Mouse (Mus musculus): ENCODE measurements around the gene Gm21969.

Gene Gm21969

DNA sequence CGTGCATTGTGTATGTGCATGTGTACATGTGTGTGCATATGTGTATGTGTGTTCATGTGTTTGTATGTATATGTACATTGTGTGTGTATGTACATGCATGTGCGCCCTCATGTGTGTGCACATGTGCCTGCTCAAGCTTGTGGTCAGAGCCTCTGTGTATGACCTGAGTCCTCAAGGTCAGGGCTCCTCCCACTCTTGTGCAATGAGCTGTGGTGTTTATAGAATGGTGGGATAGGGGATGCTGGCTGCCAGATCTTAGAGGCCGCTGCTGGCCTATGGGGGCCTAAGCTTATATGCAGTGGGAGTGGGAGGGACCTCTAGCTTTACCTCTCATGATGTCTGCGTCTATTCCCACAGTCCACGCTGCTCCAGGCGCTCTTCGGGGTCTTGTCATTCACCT lies 17.3 kb upstream of the Gm21969 start:
- no peak for DNase-seq (ENCODE audit: low spot score)

DNA sequence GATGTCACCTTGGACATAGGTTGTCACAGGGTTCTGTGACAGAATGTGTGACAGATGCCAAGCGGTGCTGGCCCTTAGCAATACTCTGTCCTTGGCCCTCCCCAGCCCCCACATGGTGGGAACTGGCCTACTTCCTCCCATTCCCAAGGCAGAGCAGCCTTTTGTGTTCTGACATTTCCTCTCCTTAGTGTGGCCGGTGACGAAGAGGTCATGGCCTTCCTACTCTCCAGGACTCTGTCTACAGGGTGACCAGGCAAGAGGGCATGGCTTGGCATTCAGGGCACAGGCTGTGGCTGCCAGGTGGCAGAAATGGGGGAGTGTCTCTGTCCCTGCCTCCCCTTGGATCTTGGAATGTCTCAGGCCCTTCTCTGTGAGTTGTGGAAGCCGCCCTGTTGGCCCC lies 15.6 kb upstream of the Gm21969 start:
- no peak for DNase-seq (ENCODE audit: low spot score)

DNA sequence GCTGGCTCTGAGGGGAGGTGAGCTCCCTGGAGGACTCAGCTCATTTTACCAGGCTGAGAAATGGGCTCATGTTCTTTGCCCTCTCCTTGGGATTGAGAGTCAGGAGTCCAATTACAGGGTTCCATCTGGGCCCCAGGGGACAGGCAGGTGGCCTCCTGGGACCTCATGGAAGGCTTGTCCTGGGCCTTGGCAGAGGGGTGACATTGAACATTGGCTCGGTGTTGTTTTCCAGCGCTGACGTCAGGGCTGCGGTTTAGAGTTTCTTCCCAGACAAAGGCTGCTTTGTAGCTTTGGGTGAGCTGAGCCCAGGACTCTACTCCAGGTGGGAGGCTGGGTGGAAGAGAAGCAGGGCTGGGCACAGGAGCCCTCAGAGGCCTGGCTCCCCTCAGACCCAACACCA lies 15.2 kb upstream of the Gm21969 start:
- DNase-seq (ENCODE audit: low spot score), result no peak

DNA sequence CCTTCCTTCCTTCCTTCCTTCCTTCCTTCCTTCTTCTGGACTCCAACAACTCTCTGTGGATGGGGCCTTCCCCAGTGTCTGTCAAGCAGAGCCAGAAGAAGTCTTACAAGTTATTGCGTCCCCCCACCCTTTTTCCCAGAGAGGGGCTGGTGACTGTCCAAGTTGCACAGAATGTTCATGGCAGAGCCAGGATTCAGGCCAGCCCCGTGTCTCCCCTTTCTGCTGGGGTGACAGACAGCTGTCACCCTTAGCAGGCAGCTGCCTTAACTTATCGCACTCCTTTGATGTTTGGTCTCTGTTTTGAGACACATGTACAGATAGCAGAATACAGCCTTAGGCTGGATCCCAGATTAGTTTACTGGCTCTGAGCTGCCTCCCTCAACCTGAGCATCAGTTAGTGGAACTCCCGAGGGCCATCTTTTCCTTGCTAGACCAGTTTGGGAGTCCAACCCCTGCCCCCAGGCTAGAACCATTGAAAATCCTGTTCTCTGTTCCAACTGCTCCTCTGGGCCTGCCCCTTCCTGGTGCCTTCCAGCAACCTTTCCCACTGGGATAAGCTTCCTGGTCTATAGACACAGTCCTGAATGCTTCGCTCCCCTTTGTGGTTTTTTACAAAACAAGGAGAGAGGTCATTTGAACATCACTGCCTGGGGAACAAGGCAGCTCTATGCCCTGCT lies 13.5 kb upstream of the Gm21969 start:
- no peak for DNase-seq (ENCODE audit: low spot score)

DNA sequence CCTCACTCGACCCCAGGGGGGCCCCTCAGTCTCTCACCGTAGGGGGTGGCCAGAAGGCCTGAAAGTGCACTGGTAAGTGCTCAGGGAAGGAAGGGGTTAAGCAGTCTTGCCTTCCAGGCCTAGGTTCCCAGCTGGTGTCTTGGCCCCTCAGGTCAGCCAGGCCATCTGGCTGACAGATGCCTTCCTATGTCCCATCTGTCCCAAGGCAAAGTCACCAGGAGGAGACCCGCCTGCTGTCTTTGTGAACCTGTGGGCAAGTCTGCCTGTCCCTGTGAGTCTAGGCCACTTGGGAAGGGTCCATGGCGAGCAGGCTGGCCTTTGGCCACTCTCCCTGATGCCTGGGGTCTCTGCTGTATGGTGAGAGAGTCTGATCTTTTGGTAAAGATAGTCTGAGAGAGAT lies 12.5 kb upstream of the Gm21969 start:
- no peak for DNase-seq (ENCODE audit: low spot score)

DNA sequence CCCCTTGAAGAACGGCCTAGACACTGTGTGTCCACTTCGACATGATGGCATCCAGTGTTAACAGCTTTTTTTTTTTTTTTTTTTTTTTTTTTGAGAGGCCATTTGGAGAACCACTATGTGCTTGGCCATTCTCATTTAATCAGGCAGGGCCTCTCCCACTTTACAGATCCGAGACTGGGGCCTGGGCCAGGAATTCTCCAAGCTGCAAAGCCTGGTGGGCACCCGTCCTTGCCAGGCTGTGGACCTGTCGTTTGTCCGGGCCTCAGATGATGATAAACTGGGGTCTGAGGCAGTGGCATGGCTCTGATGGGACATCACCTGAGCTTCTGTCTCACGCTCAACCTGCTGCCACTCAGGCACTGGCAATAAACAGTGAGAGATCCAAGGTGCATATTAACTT lies 10.1 kb upstream of the Gm21969 start:
- DNase-seq (ENCODE audit: low spot score), result no peak

DNA sequence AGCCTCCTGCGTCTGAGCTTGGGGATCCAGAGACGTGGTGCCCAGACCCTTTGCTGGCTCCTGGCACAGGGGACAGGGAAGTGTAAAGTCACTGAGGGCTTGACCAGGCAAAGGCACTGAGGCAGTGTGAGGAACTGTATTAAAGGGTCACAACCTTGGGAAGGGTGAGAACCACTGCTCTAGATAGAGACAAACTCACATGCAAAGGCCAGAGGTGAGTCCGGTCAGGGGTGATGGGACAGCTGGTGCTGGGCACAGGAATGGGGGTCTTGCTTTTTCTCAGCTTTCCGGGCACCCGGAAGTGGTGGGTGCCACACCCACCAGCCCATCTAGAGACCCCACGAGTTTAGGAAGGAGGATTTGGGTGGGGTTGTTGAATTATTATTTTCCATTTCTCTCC lies 9.6 kb upstream of the Gm21969 start:
- DNase-seq (ENCODE audit: low spot score), result no peak

DNA sequence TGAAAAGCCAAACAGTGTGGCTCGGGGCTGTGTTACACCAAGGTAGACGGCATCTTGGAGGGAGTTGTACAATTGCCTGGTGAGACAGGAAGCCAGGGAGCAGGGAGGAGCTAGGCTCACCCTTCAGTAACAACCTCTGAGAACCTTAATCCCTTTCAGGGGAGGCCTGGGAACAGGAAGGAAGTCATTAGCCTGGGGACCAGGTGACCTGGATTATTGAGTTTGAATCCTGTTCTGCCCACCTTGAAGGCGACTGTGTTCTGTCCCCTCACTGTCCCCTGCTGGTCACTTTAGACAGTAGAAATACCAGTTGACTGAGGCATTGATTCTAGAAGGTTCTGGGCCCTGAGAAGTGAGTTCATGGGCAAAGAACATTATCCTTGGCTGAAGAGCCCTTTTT lies 8.9 kb upstream of the Gm21969 start:
- no peak for DNase-seq (ENCODE audit: low spot score)

DNA sequence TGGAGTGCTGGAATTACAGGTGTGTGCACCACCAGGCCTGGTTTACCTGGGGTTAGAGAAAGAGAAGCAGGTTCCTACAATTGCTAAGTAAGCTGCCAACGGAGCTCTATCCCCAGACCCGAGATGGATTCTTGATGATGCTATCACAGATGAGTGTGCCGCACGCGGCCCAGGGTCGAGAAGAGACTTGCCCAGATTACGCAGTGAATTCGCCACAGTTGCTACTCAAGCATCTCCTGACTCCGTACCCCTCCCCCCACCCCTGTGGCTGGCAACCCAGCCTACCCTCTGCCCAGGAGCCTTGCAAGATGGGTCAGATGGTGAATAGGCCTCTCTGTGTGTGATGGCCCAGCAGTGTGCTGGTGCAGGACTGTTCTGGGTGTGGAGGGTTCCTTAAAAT lies 6.3 kb upstream of the Gm21969 start:
- no peak for DNase-seq (ENCODE audit: low spot score)

DNA sequence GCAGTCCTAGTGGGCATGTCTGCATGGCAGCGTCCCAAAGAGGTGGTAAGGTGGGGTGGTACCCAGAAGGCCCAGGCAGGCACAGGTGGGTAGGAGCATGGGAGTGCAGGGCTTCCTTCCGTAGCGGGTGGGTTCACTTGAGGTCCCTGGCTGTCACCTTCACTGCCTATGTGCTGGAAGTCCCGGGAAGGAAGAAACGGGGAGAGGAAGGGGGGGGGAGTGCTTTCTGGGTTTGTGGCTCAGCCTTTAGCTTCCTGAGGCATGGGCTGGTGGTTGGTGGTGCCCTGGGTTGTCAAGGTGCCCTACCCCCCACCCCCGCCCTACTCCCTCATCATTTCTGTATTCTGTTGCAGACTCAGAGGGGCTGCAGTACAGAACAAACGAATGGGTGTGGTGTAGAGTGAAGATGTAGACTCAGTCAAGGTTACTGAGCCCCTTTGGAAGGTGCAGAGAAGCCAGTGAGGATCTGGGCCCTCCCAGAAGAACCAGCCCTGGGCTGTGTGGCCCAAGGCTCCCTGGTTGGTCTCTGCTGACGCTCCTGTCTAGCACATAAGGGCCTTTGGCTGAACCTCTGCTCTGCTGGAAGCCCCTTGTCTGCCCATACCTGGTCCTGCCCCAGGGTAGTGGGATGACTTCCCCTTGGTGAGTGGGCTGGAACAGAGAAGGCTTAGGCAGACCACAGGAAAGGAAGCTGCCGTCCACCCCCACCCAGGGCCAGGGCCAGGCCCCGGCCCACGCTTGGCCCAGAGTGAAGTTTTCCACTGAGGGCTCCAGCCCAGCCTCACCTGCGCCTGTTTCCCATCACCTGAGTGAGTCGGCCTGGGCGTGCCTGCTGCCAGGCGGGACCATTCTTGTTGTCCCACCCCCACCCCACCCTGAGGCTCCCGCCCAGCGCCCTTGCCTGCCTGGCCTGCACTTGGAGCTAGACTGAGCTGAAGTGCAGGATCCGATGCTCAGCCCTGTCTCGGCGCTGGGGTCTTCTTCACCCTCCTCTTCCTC lies 5.4 kb upstream of the Gm21969 start:
- no peak for DNase-seq (ENCODE audit: low spot score)

DNA sequence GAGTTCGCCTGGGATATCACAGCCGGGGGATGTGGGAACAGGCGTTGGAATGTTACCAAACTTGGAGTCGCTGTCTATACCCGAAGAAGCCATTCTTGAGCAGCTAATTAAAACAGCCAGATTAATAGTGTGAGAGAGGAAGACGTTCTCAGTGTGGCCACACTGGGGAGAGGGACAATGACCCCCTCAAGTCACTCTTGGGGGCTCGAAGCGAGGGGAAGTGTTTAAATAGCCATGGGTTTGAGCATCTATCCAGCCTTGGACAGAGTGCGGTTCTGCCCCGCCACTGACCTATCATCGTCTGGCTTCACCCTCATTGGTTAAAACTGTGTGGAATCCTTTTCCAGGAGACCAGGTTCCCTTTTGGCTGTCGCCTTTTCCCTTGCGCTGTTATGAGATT lies 4.6 kb upstream of the Gm21969 start:
- no peak for DNase-seq (ENCODE audit: low spot score)

DNA sequence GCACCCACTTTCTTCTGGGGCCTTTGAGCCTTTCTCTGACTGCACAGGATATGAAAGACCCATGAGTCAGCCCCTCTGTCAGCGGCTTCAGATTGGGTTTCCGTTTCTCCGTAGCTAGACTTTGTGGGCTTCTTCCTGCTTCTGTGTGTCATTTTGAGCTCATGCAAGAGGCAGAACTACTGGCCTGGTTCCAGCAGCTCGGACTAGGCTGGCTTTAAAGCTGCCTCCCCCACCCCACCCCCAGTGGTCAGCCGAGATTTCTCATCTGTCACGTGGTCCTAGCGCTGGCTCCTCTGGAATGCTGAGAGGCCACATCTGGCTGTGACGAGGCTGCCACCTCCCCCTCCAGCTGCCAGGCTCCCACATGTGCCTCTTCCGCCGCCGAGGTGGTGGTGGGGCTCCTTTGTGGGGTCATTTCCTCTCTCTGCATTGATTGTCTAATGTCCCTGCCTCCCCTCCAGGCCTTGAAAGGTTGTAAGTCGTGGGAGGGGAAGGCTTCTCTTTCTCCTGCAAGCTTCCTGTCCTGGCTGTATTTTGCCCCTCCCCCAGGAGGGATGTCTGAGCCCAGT lies 4.0 kb upstream of the Gm21969 start:
- peak; percentile 69 for DNase-seq (ENCODE audit: low spot score)

DNA sequence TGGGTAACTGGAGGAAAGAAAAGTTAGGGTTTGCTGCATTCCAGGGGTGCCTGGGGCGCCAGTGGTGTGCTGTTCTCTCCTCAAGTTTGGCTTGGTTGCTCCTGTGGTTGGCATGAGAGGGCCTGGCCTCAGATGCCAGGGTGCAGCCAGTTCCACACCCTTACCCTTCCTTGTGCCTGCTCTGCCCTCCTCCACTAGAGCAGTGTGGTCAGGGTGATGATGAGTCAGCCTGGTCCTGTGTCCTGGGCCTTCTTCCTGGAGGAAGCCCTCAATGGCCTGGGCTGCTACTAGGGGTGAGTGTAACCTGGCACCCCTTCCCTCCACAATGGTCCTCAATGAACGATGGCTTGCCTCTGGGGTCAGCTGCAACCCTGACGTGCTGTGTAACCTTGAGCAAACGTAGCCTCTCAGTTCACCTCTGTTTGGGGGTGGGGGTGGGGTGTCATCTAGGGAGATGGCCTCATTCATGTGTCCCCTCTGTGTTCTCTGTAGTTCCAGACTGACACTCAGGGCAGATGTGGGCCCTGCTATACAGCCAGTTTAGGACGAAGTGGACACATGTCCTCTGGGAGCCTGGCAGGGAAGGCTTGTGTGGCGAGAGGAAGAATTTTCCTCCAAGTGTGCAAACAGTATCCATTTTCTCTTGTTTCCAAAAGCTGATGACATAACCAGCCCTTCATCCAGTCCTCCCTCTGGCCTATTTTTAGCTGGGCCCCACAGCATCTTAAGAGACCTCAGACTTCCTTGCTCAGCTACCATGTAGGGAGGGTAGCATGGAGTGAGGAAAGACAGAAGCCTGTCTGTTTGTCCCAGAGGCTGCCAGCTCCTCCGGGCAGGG lies 1.2 kb upstream of the Gm21969 start:
- DNase-seq (ENCODE audit: low spot score), result no peak

DNA sequence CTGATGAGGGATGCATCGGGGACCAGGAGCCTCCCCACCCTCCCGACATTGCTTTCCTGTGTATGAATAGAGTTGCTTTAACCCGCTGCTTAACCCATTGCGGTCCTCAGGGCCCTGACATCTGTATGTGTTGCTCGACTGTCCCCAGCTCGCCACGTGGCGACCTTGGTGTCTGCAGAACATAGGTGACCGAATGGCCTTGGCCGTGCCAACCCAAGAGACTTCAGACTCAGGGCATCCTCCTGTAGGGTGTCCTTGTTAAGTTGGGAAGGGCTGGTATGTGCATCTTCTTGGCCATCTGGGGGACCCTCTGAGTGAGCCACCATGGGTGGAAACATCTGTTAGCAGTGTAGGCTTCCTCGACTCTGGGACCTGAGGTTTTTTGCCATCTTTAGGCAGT lies 2.2 kb downstream of the Gm21969 start:
- no peak for DNase-seq (ENCODE audit: low spot score)

DNA sequence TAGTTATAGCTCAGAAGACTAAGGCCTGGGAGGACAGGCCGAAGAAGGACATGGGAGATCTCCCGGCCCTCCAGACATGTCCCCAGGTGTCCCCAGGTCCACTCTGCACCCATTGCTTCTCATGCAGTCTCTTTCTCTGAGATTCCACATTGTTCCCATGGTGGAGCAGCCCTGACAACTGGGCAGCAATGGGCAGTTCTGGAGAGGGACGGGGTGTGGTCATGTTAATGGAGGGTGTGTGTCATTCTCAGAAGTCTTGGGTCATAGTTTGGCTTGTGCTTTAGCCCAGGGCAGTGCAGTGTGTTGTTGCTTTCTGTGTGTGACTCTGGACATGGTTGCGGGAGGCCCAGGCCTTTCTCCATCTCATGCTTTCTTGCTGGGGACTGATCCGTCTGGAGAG lies 3.7 kb downstream of the Gm21969 start:
- no peak for DNase-seq (ENCODE audit: low spot score)

DNA sequence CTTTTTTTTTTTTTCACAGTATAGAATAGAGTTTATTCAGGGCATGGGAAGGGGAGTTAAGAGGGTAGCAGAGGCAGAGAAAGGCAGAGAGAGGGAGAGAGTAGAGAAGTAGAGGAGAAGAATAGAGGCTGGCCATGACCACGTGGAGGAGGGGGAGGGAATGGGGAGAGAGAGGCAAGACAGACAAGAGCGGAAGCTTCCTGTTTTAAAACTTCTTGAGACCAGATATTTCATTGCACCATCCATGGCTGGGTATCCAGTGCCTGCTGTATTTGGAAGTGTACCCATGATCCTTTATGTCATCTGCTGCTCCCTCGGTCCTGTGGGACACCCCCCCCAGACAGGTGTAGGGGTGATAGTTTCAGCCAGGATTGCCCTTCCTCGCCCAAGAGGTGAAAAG lies 6.0 kb downstream of the Gm21969 start:
- no peak for DNase-seq (ENCODE audit: low spot score)

DNA sequence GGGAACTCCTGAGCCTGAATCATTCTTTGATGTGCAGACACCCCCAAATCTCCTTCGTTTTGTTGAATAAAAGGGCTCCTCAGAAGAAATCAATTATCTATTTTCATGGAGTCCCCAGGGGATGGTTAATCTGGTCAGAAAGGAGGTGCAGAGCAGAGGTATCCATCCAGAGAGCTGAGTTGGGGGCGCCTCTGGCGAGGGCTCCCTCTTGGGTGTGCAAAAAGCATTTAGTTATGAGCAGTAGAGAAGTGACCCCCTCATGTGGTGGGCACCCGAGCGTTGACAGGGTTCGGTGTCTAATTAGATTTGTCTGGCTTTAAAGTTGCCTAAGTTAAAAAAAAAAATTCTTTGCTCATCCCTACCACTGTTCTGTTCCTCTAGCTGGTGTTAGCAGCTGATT lies 8.0 kb downstream of the Gm21969 start:
- no peak for DNase-seq (ENCODE audit: low spot score)

DNA sequence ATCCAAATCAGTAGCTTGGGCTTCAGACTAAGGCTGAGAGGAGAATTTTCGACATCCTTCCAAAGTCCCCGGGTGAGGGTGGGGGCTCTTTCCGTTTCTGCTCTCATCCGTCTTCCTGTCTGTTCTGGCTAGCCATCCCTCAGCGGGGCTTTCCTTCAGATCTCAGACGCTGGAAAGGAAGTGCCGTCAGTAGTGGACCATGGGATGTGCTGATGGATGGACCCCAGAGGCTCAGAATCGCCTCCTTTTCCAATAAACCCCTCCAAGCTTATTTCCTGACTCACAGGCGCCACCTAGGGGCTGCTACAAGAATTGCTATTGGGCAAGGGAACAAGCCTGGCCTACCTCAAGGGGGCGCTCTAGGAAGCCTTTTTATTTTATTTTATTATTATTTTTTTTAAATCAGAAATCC lies 8.6 kb downstream of the Gm21969 start:
- DNase-seq (ENCODE audit: low spot score), result peak; percentile 75

DNA sequence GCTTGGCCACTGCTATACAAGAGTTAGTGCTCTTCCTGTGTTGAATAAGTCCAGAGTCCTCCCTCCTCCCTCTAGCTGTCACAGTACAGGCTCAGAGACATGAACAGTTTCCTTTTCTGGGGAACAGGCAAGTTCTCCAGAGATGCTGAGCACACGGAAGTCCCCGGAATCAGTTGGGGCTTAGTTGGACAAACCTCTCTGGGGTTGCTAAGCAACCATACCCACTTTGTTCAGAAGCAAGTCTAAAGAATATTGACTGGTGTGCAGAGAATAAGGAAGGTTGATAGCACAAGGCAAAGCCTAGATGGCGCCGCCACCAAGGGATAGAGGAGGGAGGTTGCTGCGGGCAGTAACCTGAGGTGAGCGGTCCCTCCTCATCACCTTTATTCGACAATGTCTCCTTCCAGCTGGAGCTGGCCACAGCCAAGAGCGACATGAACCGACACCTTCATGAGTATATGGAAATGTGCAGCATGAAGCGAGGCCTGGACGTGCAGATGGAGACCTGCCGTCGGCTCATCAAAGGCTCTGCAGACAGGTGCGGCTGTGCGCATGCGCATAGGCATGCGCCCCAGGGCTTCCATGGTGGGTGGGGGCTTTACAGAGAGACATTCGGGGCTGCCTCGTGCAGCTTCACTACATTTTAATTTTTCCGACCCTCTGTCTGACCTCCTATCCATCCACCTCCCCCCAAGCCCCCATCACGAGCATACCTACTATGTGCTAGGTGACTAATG lies 11.7 kb downstream of the Gm21969 start:
- no peak for DNase-seq (ENCODE audit: low spot score)

DNA sequence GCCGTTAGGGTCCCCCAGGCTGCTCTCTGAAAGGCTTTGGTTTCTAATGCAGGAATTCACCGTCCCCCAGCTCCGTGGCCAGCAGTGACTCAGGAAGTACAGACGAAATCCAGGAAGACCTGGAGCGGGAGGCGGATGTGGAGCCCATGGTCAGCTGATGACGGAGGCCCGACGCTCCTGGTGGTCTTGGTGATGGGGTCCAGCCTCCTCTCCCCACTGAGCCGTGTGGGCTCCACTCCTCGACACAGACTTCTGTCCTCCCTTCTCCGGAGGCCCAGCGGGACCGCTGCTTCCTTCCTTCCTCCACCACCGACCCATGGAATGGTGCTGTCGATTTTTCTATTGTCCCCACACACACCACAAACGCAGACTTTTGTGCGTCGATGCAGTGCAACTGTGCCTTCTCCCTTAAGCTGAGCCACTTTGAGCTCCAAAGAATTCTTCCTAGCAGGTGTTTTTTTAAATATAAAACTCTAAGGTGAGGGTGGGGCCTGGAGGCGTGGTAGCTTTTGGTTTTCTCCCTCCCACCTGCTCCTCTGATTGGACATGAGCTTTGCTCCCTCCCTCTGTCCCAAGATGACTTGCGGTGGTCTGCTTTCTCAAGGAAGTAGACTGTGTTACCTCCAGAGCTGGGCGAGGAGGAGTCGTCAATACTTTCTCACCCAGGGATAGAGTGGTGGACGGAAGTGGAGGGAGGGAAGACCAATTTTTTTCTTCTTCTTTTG lies 13.5 kb downstream of the Gm21969 start:
- no peak for DNase-seq (ENCODE audit: low spot score)

DNA sequence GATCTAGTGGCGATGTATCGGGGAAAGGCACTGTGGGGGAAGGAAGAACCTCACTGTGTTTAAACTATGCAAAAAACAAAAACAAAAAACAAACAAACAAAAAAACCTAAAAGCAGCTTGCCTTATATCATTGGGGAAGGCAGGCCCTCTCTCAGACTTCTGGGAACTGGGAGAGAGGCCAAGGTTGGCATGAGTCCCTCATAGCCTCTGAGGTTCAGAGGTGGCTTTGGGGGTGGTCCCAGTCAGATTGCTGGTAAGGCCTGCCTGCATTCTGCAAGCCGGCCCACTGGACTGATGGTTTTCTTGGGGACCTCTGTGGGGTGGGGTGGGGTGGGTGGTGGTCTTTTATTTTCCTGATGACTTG lies 14.0 kb downstream of the Gm21969 start:
- DNase-seq (ENCODE audit: low spot score), result no peak

Data from ovary, postnatal 36 days (tissue).